Mouse (Mus musculus): ENCODE results near the gene Nkx1-1.

The Nkx1-1 gene

GRCm38 (mm10) chr5:33433201-33434138 is at the start of gene Nkx1-1:
TSS of gene Nkx1-1 (minus strand) at chr5:33433976.
- no peak for DNase-seq (ENCODE audit: low spot score)

- no peak for DNase-seq (ENCODE audit: low spot score)
Measured at GRCm38 (mm10) chr5:33481318-33481685, 47.5 kb upstream of the Nkx1-1 start.

- no peak for DNase-seq (ENCODE audit: low spot score)
Measured at GRCm38 (mm10) chr5:33480582-33481317, 47.0 kb upstream of the Nkx1-1 start.

GRCm38 (mm10) chr5:33465464-33465863 is 31.7 kb upstream of the Nkx1-1 start:
- no peak for DNase-seq (ENCODE audit: low spot score)

GRCm38 (mm10) chr5:33464390-33464789 is 30.6 kb upstream of the Nkx1-1 start:
- no peak for DNase-seq (ENCODE audit: low spot score)

- DNase-seq (ENCODE audit: low spot score) = no peak
Measured at GRCm38 (mm10) chr5:33459111-33459510, 25.3 kb upstream of the Nkx1-1 start.

GRCm38 (mm10) chr5:33458132-33458622 is 24.4 kb upstream of the Nkx1-1 start:
- DNase-seq (ENCODE audit: low spot score) = no peak

- no peak for DNase-seq (ENCODE audit: low spot score)
Measured at GRCm38 (mm10) chr5:33455737-33456136, 22.0 kb upstream of the Nkx1-1 start.

- no peak for DNase-seq (ENCODE audit: low spot score)
Measured at GRCm38 (mm10) chr5:33443794-33444193, 10.0 kb upstream of the Nkx1-1 start.

- DNase-seq (ENCODE audit: low spot score) = peak; percentile 49
Measured at GRCm38 (mm10) chr5:33442927-33443710, 9.3 kb upstream of the Nkx1-1 start.

GRCm38 (mm10) chr5:33438214-33438613 is 4.4 kb upstream of the Nkx1-1 start:
- DNase-seq (ENCODE audit: low spot score) = peak; percentile 95

GRCm38 (mm10) chr5:33435941-33436340 is 2.2 kb upstream of the Nkx1-1 start:
- no peak for DNase-seq (ENCODE audit: low spot score)

GRCm38 (mm10) chr5:33435151-33435550 is 1.4 kb upstream of the Nkx1-1 start:
- DNase-seq (ENCODE audit: low spot score) = no peak

GRCm38 (mm10) chr5:33434141-33434780 is 485 bp upstream of the Nkx1-1 start:
- no peak for DNase-seq (ENCODE audit: low spot score)

GRCm38 (mm10) chr5:33432057-33432935 is 1.5 kb downstream of the Nkx1-1 start:
- no peak for DNase-seq (ENCODE audit: low spot score)

- no peak for DNase-seq (ENCODE audit: low spot score)
Measured at GRCm38 (mm10) chr5:33431173-33432005, 2.4 kb downstream of the Nkx1-1 start.

GRCm38 (mm10) chr5:33430511-33431172 is 3.1 kb downstream of the Nkx1-1 start:
- no peak for DNase-seq (ENCODE audit: low spot score)

- DNase-seq (ENCODE audit: low spot score) = no peak
Measured at GRCm38 (mm10) chr5:33430106-33430505, 3.7 kb downstream of the Nkx1-1 start.

GRCm38 (mm10) chr5:33427461-33427860 is 6.3 kb downstream of the Nkx1-1 start:
- no peak for DNase-seq (ENCODE audit: low spot score)
